Mouse (Mus musculus) CH12.LX (cell line): ENCODE data around the gene Fam193b.

Source experiments
- CTCF ChIP-seq, 2 experiments: IDR thresholded peaks in 1 of 2; conservative IDR thresholded peaks in 1 of 2; 2 replicates each; pipeline ENCODE4 v1.5.1; 2011 to 2012; ENCODE audit warnings: low read depth in 2 of 2, low read length in 2 of 2, improper control_type of control experiment in 1 of 2, inconsistent platforms in 1 of 2, mild to moderate bottlenecking in 1 of 2, moderate library complexity in 1 of 2
- POLR2A ChIP-seq: IDR thresholded peaks from 2 replicates; pipeline ENCODE4 v1.6.1; 2011; ENCODE audit warnings: low read depth, mild to moderate bottlenecking, improper control_type of control experiment, low read length
- RCOR1 ChIP-seq: conservative IDR thresholded peaks from 2 replicates; pipeline ENCODE4 v1.6.1; 2012; ENCODE audit warnings: low read depth, mild to moderate bottlenecking, inconsistent platforms, low read length, improper control_type of control experiment

DNA sequence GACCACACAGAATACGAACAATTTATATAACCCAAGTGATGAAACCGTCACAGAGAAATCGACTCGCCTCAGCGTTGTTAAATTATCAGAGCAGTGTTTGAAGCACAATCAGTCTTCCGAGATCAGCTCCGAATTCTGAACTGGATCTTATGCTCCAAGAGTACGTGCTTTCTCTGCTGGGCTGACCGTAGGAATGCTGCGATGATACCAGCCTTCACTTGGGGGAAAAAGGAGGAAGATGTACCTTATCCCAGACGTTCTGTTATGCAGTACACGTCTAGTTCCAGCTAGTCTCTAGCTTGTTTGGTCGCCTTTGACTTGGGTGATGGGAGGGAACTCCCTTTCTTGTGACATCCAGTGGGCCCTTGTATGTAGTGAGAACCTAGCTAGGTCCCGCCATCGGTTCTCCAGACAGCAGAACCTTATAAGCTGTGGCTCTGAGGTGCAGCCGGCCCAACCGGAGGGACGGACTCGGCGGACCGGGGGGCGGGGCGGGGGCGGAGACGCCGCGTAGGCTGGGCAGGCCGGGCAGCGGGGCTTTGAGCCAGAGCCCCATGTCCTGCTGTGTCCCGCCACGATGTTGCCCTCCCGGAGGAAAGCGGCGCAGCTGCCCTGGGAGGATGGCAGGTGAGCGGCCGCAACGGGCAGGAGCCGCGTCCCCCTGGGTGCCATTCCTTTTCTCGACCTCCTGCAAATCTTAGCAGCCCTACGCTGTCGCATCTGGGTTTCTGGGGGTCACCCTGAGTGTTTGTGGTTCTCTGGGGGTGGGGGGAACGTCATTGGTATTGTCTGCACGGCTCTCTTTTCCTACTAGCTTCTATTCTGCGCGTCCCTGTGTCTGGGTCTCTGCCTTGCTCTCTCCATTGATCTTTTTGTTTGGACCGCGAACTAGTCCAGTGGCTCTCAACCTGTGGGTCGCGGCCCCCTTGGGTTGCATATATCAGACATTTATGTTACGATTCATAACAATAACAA lies 28.9 kb upstream of the Fam193b start, which contains the start of gene B4galt7:
- TF ChIP-seq POLR2A: peak; percentile 64
- TF ChIP-seq CTCF (conservative IDR thresholded peaks at IDR 0.05 in 1 of 2, IDR thresholded peaks at IDR 0.05 in 1 of 2; ENCODE audit: low read depth in 2 of 2, low read length in 2 of 2): no peak
- TF ChIP-seq RCOR1: peak; percentile 61
